Mouse (Mus musculus) kidney, embryonic 14.5 days (tissue): Measurements from ENCODE around the gene Tma16. TPM values are rescaled to one million over a fixed set of nuclear protein-coding genes. Genes with fewer than 3 reads are reported as not detected.

Source experiments
- ATAC-seq: fragments of 200-750 bp; cut with Nextera tagmentation; 2 replicates; pipeline ENCODE4 v1.8.0; 2017; ENCODE audit warnings: moderate number of reproducible peaks, mild to moderate bottlenecking, moderate TSS enrichment, moderate library complexity; ENCODE audit not compliant: low FRiP score, low TSS enrichment
- H3K27ac ChIP-seq: fragments of 300-500 bp; sonication (generic); 2 replicates; pipeline ENCODE4 v1.5.1; 2014; ENCODE audit warnings: low read depth, mild to moderate bottlenecking, low read length, moderate library complexity, mixed read lengths
- H3K27me3 ChIP-seq: fragments of 300-500 bp; sonication (generic); 2 replicates; pipeline ENCODE4 v1.6.1; 2014; ENCODE audit warnings: mild to moderate bottlenecking, low read length; ENCODE audit not compliant: control insufficient read depth, insufficient read depth
- H3K36me3 ChIP-seq: fragments of 300-500 bp; sonication (generic); 2 replicates; pipeline ENCODE4 v1.6.1; 2014; ENCODE audit warnings: low read length, mixed read lengths; ENCODE audit not compliant: control insufficient read depth, insufficient read depth
- H3K4me1 ChIP-seq: fragments of 300-500 bp; sonication (generic); 2 replicates; pipeline ENCODE4 v1.6.1; 2014; ENCODE audit warnings: low read length, mixed read lengths; ENCODE audit not compliant: control insufficient read depth, insufficient read depth
- H3K4me2 ChIP-seq: fragments of 300-500 bp; sonication (generic); replicated peaks from 2 replicates; pipeline ENCODE4 v1.6.1; 2014; ENCODE audit warnings: low read depth, mild to moderate bottlenecking, low read length
- H3K4me3 ChIP-seq: fragments of 300-500 bp; sonication (generic); 2 replicates; pipeline ENCODE4 v1.5.1; 2014; ENCODE audit warnings: mild to moderate bottlenecking, low read length
- H3K9ac ChIP-seq: fragments of 300-500 bp; sonication (generic); 2 replicates; pipeline ENCODE4 v1.6.1; 2014; ENCODE audit warnings: low read depth, mild to moderate bottlenecking, low read length, moderate library complexity
- H3K9me3 ChIP-seq: fragments of 300-500 bp; sonication (generic); 2 replicates; pipeline ENCODE4 v1.6.1; 2016; ENCODE audit warnings: low read length; ENCODE audit not compliant: control insufficient read depth
- WGBS: fragments of 180-500 bp; shearing (Covaris S2); extraction: QIAGEN DNeasy Blood & Tissue Kit; methylation state at CpG from one replicate; pipeline ENCODE4 v1.1.7; 2014; 5-methylcytosine and 5-hydroxymethylcytosine counted together
- polyA plus RNA-seq: library from polyadenylated mRNA; unstranded; fragments of >200 nt; fragmentation: Nextera tagmentation; extraction: Ambion mirVana; gene quantifications from 2 replicates; pipeline ENCODE4 v1.2.1, GENCODE M21; 2014

The Tma16 gene
- polyA plus RNA-seq, 1 experiment from 2014 or later: 18.3 TPM

DNA sequence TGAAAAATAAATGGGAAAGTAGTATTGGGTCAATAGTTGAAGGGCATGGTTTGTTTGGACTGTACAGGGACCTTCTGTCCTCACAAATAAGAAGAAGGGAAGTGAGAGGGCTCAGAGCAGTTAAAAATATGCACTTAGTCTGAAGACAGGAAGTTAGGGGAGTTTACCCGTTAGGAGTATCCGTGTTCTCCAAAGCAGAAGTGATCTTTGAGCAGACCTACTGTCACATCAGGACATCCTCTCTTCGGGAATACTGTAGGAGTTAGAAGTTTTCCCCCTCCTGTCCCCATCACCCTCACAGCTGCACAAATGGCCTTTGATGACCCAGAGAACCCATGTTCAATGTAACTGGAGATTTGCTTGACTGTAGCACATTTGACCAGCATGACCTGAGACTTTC, 48.4 kb downstream of the Tma16 start:
- H3K4me1 ChIP-seq: no peaks in the 10 kb centered on the region
- no peak overlapping the region for H3K27ac ChIP-seq
- H3K36me3 ChIP-seq: no peaks in the 10 kb centered on the region
- no peak overlapping the region for H3K4me3 ChIP-seq
- 40% methylated on average over 3 of the region's 3 CpGs for WGBS
- H3K9me3 ChIP-seq: no peaks in the 10 kb centered on the region
- no peak overlapping the region for H3K9ac ChIP-seq
- no peaks in the 10 kb centered on the region for H3K27me3 ChIP-seq
- no peak overlapping the region for H3K4me2 ChIP-seq
- ATAC-seq: no peak

GRCm38 (mm10) chr8:66436804-66437203, 49.5 kb downstream of the Tma16 start:
- no peaks in the 10 kb centered on the region for H3K36me3 ChIP-seq
- H3K4me1 ChIP-seq: no peaks in the 10 kb centered on the region
- H3K4me3 ChIP-seq: no peak overlapping the region
- H3K27me3 ChIP-seq: no peaks in the 10 kb centered on the region
- no peak overlapping the region for H3K9ac ChIP-seq
- 93% methylated on average over 1 of the region's 1 CpGs for WGBS
- H3K9me3 ChIP-seq: no peaks in the 10 kb centered on the region
- no peak overlapping the region for H3K4me2 ChIP-seq
- H3K27ac ChIP-seq: no peak overlapping the region
- no peak for ATAC-seq

- H3K27me3 ChIP-seq: no peaks in the 10 kb centered on the region
- no peak overlapping the region for H3K27ac ChIP-seq
- no peak overlapping the region for H3K9ac ChIP-seq
- no peak overlapping the region for H3K4me3 ChIP-seq
- H3K4me2 ChIP-seq: no peak overlapping the region
- no peaks in the 10 kb centered on the region for H3K36me3 ChIP-seq
- H3K9me3 ChIP-seq: no peaks in the 10 kb centered on the region
- H3K4me1 ChIP-seq: no peaks in the 10 kb centered on the region
- ATAC-seq: no peak
These were observed 52.8 kb downstream of the Tma16 start for GRCm38 (mm10) chr8:66433577-66433976.

DNA sequence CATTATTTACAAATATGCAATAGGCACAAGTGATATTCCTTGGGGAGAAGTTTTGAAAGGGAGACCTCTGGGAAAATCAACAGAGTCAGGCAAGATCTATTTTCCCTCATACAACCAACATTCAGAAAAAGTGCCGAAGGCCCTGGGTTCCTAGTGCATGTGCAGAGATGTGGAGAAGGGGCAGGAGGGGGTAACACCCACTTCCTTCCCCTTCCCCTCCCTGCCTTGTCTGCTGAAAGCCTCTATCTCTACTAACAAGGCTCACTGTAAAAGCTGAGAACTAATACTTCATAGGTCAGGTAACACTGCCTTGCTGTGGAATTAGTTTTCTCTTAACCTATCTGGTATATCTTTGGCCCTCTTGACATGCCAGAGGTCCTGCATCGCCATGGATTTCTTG, 55.7 kb downstream of the Tma16 start:
- no peak overlapping the region for H3K4me3 ChIP-seq
- 70% methylated on average over 2 of the region's 2 CpGs for WGBS
- H3K36me3 ChIP-seq: no peaks in the 10 kb centered on the region
- no peak for ATAC-seq
- H3K9ac ChIP-seq: no peak overlapping the region
- H3K4me1 ChIP-seq: no peaks in the 10 kb centered on the region
- no peaks in the 10 kb centered on the region for H3K27me3 ChIP-seq
- no peak overlapping the region for H3K27ac ChIP-seq
- no peaks in the 10 kb centered on the region for H3K9me3 ChIP-seq
- H3K4me2 ChIP-seq: no peak overlapping the region

Other genes starting within 250 kb of the Tma16 start
- not detected in 2 replicates for gene Tktl2, start 25.2 kb upstream of the Tma16 start, polyA plus RNA-seq
- gene Npy5r, start 201.6 kb upstream of the Tma16 start, polyA plus RNA-seq: 0.12 TPM in 1 of 2 replicates, not detected in the other
- 1.3 and 1.8 TPM in 2 replicates for gene Npy1r, start 210.7 kb upstream of the Tma16 start, polyA plus RNA-seq